Mouse (Mus musculus): ENCODE measurements at regions not wholly inside any gene's neighbourhood (a gene's known extent, or its start where the extent isn't known, plus 50 kb on each side); places are given as distances from the start of the nearest gene placed in this dataset.

GRCm38 (mm10) chr13:47896646-47897045 lies 364.4 kb upstream of the Id4 start:
- TF ChIP-seq CTCF (IDR thresholded peaks at IDR 0.05; ENCODE audit: control insufficient read depth, insufficient read depth, insufficient read length) (no peak), MAX (IDR thresholded peaks at IDR 0.05) (no peak), MYOD1 (IDR thresholded peaks at IDR 0.05; ENCODE audit: control insufficient read depth, insufficient read length, low read depth) (no peak), MYOG (IDR thresholded peaks at IDR 0.05; ENCODE audit: control insufficient read depth, extremely low read depth, insufficient read length) (no peak), USF1 (IDR thresholded peaks at IDR 0.05; ENCODE audit: low read depth) (no peak), CEBPB (IDR thresholded peaks at IDR 0.05; ENCODE audit: low read depth) (no peak), FOSL1 (IDR thresholded peaks at IDR 0.05; ENCODE audit: insufficient read depth, low read length, poor library complexity, severe bottlenecking) (no peak)

Measured in C2C12 (cell line).